ENCODE assay signal across 25 mouse cellular contexts in genomic region chr15:13529960-13530359, GRCm38 (mm10).
"Had no signal": no experiment of that assay in that cellular context is flagged by ENCODE, and none has a peak within 500 bp of the region (broad histone marks: within the 10 kb centered on the region; RNA-seq: fewer than 3 reads in every experiment).

No protein-coding gene starts in this region.

- H3K36me3 ChIP-seq: hindbrain, embryonic 10.5 days; hindbrain, embryonic 12.5 days; intestine, embryonic 15.5 days; limb, embryonic 13.5 days; limb, embryonic 15.5 days; liver, embryonic 12.5 days had no signal

- H3K4me1 ChIP-seq: hindbrain, embryonic 10.5 days; hindbrain, embryonic 12.5 days; intestine, embryonic 15.5 days; limb, embryonic 15.5 days; liver, embryonic 12.5 days had no signal

- H3K9me3 ChIP-seq: hindbrain, embryonic 10.5 days; hindbrain, embryonic 12.5 days; intestine, embryonic 15.5 days; limb, embryonic 13.5 days; limb, embryonic 15.5 days; liver, embryonic 12.5 days had no signal

- H3K4me3 ChIP-seq: heart, adult 2 months; hindbrain, embryonic 10.5 days; hindbrain, embryonic 12.5 days; intestine, embryonic 15.5 days; layer of hippocampus, adult 2 months; left cerebral cortex, adult 2 months; limb, embryonic 13.5 days; limb, embryonic 15.5 days; liver, embryonic 12.5 days had no signal

- DNase-seq: gastrocnemius, postnatal 14 days; gastrocnemius, postnatal 36 days; heart, adult 11 months; heart, adult 2 months; heart, postnatal 10 days; heart, postnatal 4 days; kidney, adult 8-10 months; kidney, postnatal 25 days; kidney, postnatal 4 days; left cerebral cortex, postnatal 4 days had no signal

- H3K4me2 ChIP-seq: heart, embryonic 11.5 days; hindbrain, embryonic 12.5 days; hindbrain, embryonic 14.5 days; intestine, embryonic 15.5 days; limb, embryonic 13.5 days; limb, embryonic 15.5 days; liver, embryonic 12.5 days had no signal

- H3K27ac ChIP-seq: heart, adult 2 months; hindbrain, embryonic 10.5 days; hindbrain, embryonic 12.5 days; hindbrain, embryonic 14.5 days; intestine, embryonic 15.5 days; kidney, postnatal 0 days; layer of hippocampus, adult 2 months; left cerebral cortex, adult 2 months; limb, embryonic 13.5 days; limb, embryonic 15.5 days; liver, embryonic 12.5 days; liver, embryonic 14.5 days had no signal

- ATAC-seq: hindbrain, embryonic 16.5 days; inflammation-experienced regulatory T-cells, adult 6 months; intestine, embryonic 15.5 days; intestine, postnatal 0 days; liver, embryonic 12.5 days had no signal

- H3K9ac ChIP-seq: hindbrain, embryonic 12.5 days; hindbrain, embryonic 14.5 days; intestine, embryonic 15.5 days; limb, embryonic 13.5 days; limb, embryonic 15.5 days; liver, embryonic 12.5 days; liver, embryonic 14.5 days had no signal

- H3K27me3 ChIP-seq: hindbrain, embryonic 12.5 days; intestine, embryonic 15.5 days; limb, embryonic 13.5 days; limb, embryonic 15.5 days; liver, embryonic 12.5 days had no signal
